Mouse (Mus musculus) embryonic facial prominence, embryonic 12.5 days (tissue): ENCODE measurements around the gene Heatr9. TPM values are rescaled to one million over a fixed set of nuclear protein-coding genes. Genes with fewer than 3 reads are reported as not detected.

Experiments used
- ATAC-seq: fragments of 200-750 bp; cut with Nextera tagmentation; 2 replicates; pipeline ENCODE4 v1.8.0; 2017; ENCODE audit not compliant: insufficient number of reproducible peaks, insufficient read depth, low FRiP score, low TSS enrichment
- H3K27ac ChIP-seq: fragments of 300-500 bp; sonication (generic); 2 replicates; pipeline ENCODE4 v1.5.1; 2016; ENCODE audit warnings: mild to moderate bottlenecking
- H3K27me3 ChIP-seq: fragments of 300-500 bp; sonication (generic); 2 replicates; pipeline ENCODE4 v1.6.1; 2016; ENCODE audit warnings: mild to moderate bottlenecking, moderate library complexity
- H3K36me3 ChIP-seq: fragments of 300-500 bp; sonication (generic); 2 replicates; pipeline ENCODE4 v1.6.1; 2016; ENCODE audit warnings: mild to moderate bottlenecking
- H3K4me1 ChIP-seq: fragments of 300-500 bp; sonication (generic); 2 replicates; pipeline ENCODE4 v1.6.1; 2016
- H3K4me2 ChIP-seq: fragments of 300-500 bp; sonication (generic); replicated peaks from 2 replicates; pipeline ENCODE4 v1.6.1; 2016; ENCODE audit warnings: mild to moderate bottlenecking, moderate library complexity
- H3K4me3 ChIP-seq: fragments of 300-500 bp; sonication (generic); 2 replicates; pipeline ENCODE4 v1.5.1; 2016; ENCODE audit warnings: mild to moderate bottlenecking
- H3K9ac ChIP-seq: fragments of 300-500 bp; sonication (generic); 2 replicates; pipeline ENCODE4 v1.6.1; 2016; ENCODE audit warnings: mild to moderate bottlenecking, moderate library complexity
- H3K9me3 ChIP-seq: fragments of 300-500 bp; sonication (generic); 2 replicates; pipeline ENCODE4 v1.6.1; 2016; ENCODE audit warnings: mild to moderate bottlenecking, moderate library complexity
- WGBS: fragments of 180-500 bp; shearing (Covaris S2); methylation state at CpG from one replicate; pipeline ENCODE4 v1.1.7; 2016; 5-methylcytosine and 5-hydroxymethylcytosine counted together
- polyA plus RNA-seq: library from polyadenylated mRNA; unstranded; fragments of >200 nt; fragmentation: Nextera tagmentation; extraction: Ambion mirVana; gene quantifications from 2 replicates; pipeline ENCODE4 v1.2.1, GENCODE M21; 2016

Gene Heatr9
- polyA plus RNA-seq, 1 experiment from 2014 or later = not detected

GRCm38 (mm10) chr11:83529024-83529423, 7.0 kb upstream of the Heatr9 start:
- H3K9ac ChIP-seq = no peak overlapping the region
- WGBS = 65% methylated on average over 12 of the region's 12 CpGs
- no peak overlapping the region for H3K4me3 ChIP-seq
- no peaks in the 10 kb centered on the region for H3K27me3 ChIP-seq
- H3K4me1 ChIP-seq = peaks cover under 1% of the 10 kb centered on the region
- no peak overlapping the region for H3K4me2 ChIP-seq
- no peaks in the 10 kb centered on the region for H3K9me3 ChIP-seq
- no peak overlapping the region for H3K27ac ChIP-seq
- H3K36me3 ChIP-seq = no peaks in the 10 kb centered on the region
- no peak for ATAC-seq

- H3K27me3 ChIP-seq = no peaks in the 10 kb centered on the region
- H3K4me1 ChIP-seq = no peaks in the 10 kb centered on the region
- H3K9me3 ChIP-seq = no peaks in the 10 kb centered on the region
- no peak overlapping the region for H3K27ac ChIP-seq
- no peak overlapping the region for H3K4me3 ChIP-seq
- H3K9ac ChIP-seq = no peak overlapping the region
- WGBS = 70% methylated on average over 6 of the region's 6 CpGs
- ATAC-seq = no peak; the same call in 1 of the 2 replicates
- no peaks in the 10 kb centered on the region for H3K36me3 ChIP-seq
- H3K4me2 ChIP-seq = no peak overlapping the region
Observed at GRCm38 (mm10) chr11:83518371-83518770, 3.6 kb downstream of the Heatr9 start.

GRCm38 (mm10) chr11:83517153-83517552, 4.8 kb downstream of the Heatr9 start:
- Histone ChIP-seq H3K9ac (no peak overlapping the region), H3K9me3 (no peaks in the 10 kb centered on the region)

GRCm38 (mm10) chr11:83509521-83509920, 12.5 kb downstream of the Heatr9 start:
- H3K27me3 ChIP-seq = no peaks in the 10 kb centered on the region
- no peaks in the 10 kb centered on the region for H3K9me3 ChIP-seq
- H3K27ac ChIP-seq = no peak overlapping the region
- no peak overlapping the region for H3K4me2 ChIP-seq
- peaks cover 26% of the 10 kb centered on the region for H3K36me3 ChIP-seq
- no peak for ATAC-seq
- no peak overlapping the region for H3K4me3 ChIP-seq
- no peaks in the 10 kb centered on the region for H3K4me1 ChIP-seq
- H3K9ac ChIP-seq = no peak overlapping the region

More at GRCm38 (mm10) chr11:83517153-83517552, 4.8 kb downstream of the Heatr9 start:
- H3K4me1 ChIP-seq = no peaks in the 10 kb centered on the region
- H3K4me2 ChIP-seq = no peak overlapping the region
- H3K27me3 ChIP-seq = no peaks in the 10 kb centered on the region
- no peaks in the 10 kb centered on the region for H3K36me3 ChIP-seq
- no peak overlapping the region for H3K4me3 ChIP-seq
- ATAC-seq = no peak
- H3K27ac ChIP-seq = no peak overlapping the region

GRCm38 (mm10) chr11:83504308-83504707, 17.7 kb downstream of the Heatr9 start:
- H3K36me3 ChIP-seq = peaks cover 58% of the 10 kb centered on the region
- H3K9ac ChIP-seq = no peak overlapping the region
- H3K4me2 ChIP-seq = no peak overlapping the region
- no peaks in the 10 kb centered on the region for H3K9me3 ChIP-seq
- no peak overlapping the region for H3K27ac ChIP-seq
- no peak for ATAC-seq
- no peaks in the 10 kb centered on the region for H3K4me1 ChIP-seq
- no peak overlapping the region for H3K4me3 ChIP-seq
- WGBS = 94% methylated on average over 5 of the region's 5 CpGs
- H3K27me3 ChIP-seq = no peaks in the 10 kb centered on the region

GRCm38 (mm10) chr11:83495571-83495970, 26.4 kb downstream of the Heatr9 start:
- no peak overlapping the region for H3K4me2 ChIP-seq
- H3K4me3 ChIP-seq = no peak overlapping the region
- H3K9ac ChIP-seq = no peak overlapping the region
- WGBS = 94% methylated on average over 2 of the region's 2 CpGs
- peaks cover 21% of the 10 kb centered on the region for H3K36me3 ChIP-seq
- no peak overlapping the region for H3K27ac ChIP-seq
- no peak for ATAC-seq
- H3K9me3 ChIP-seq = no peaks in the 10 kb centered on the region
- no peaks in the 10 kb centered on the region for H3K4me1 ChIP-seq
- H3K27me3 ChIP-seq = no peaks in the 10 kb centered on the region

- Histone ChIP-seq H3K4me1 (no peaks in the 10 kb centered on the region), H3K27ac (no peak overlapping the region), H3K27me3 (no peaks in the 10 kb centered on the region), H3K36me3 (peaks cover 27% of the 10 kb centered on the region), H3K4me3 (no peak overlapping the region), H3K9ac (no peak overlapping the region), H3K9me3 (no peaks in the 10 kb centered on the region), H3K4me2 (no peak overlapping the region)
- no peak for ATAC-seq
- WGBS = 89% methylated on average over 4 of the region's 4 CpGs
Observed at GRCm38 (mm10) chr11:83491488-83491887, 30.5 kb downstream of the Heatr9 start.

- peaks cover 12% of the 10 kb centered on the region; the same call in 1 of the 2 replicates for H3K36me3 ChIP-seq
- peak overlapping the region; percentile 92 for H3K9ac ChIP-seq
- H3K27me3 ChIP-seq = no peaks in the 10 kb centered on the region
- H3K4me1 ChIP-seq = peaks cover 13% of the 10 kb centered on the region
- no peaks in the 10 kb centered on the region for H3K9me3 ChIP-seq
- ATAC-seq = peak; percentile 82
- H3K27ac ChIP-seq = peak overlapping the region; percentile 97
- H3K4me2 ChIP-seq = peak overlapping the region; percentile 87
- H3K4me3 ChIP-seq = peak overlapping the region; percentile 91
- WGBS = under 1% methylated on average over 39 of the region's 52 CpGs
Observed at GRCm38 (mm10) chr11:83473235-83474016, 48.5 kb downstream of the Heatr9 start.

GRCm38 (mm10) chr11:83472324-83473234, 49.4 kb downstream of the Heatr9 start, which contains the start of gene Taf15:
Gene Taf15 (plus strand): TSS chr11:83473086.
- peak within 1 kb of the TSS; percentile 87 for H3K4me2 ChIP-seq
- ATAC-seq = peak; percentile 99
- 0 out of 2 replicates have a peak, but pooled peaks cover 7% of the 10 kb centered on the region for H3K36me3 ChIP-seq
- peak within 1 kb of the TSS; percentile 91 for H3K4me3 ChIP-seq
- H3K27ac ChIP-seq = peak within 1 kb of the TSS; percentile 97
- H3K27me3 ChIP-seq = no peaks in the 10 kb centered on the region
- WGBS = under 1% methylated on average over 66 of the region's 66 CpGs
- peaks cover 13% of the 10 kb centered on the region for H3K4me1 ChIP-seq
- H3K9ac ChIP-seq = peak within 1 kb of the TSS; percentile 92
- no peaks in the 10 kb centered on the region for H3K9me3 ChIP-seq

- WGBS = 83% methylated on average over 2 of the region's 2 CpGs
- Histone ChIP-seq H3K4me2 (peak overlapping the region; percentile 87), H3K4me1 (peaks cover 13% of the 10 kb centered on the region), H3K9me3 (no peaks in the 10 kb centered on the region), H3K9ac (no peak overlapping the region), H3K27me3 (no peaks in the 10 kb centered on the region; the same call in 1 of the 2 replicates), H3K36me3 (0 out of 2 replicates have a peak, but pooled peaks cover 5% of the 10 kb centered on the region), H3K4me3 (no peak overlapping the region), H3K27ac (0 out of 2 replicates have a peak overlapping the region, but pooled peaks have one; percentile 97)
- no peak for ATAC-seq
Observed at GRCm38 (mm10) chr11:83471766-83472165, 50.2 kb downstream of the Heatr9 start.

GRCm38 (mm10) chr11:83468765-83469164, 53.2 kb downstream of the Heatr9 start:
- no peak for ATAC-seq
- H3K4me2 ChIP-seq = no peak overlapping the region
- H3K36me3 ChIP-seq = no peaks in the 10 kb centered on the region
- no peak overlapping the region for H3K27ac ChIP-seq
- H3K4me1 ChIP-seq = peaks cover 4% of the 10 kb centered on the region; the same call in 1 of the 2 replicates
- no peak overlapping the region for H3K9ac ChIP-seq
- no peak overlapping the region for H3K4me3 ChIP-seq
- no peaks in the 10 kb centered on the region for H3K9me3 ChIP-seq
- H3K27me3 ChIP-seq = peaks cover 10% of the 10 kb centered on the region
- 84% methylated on average over 3 of the region's 3 CpGs for WGBS
